Mouse (Mus musculus) mesoderm, embryonic 11.5 days (tissue): Measurements from ENCODE around the gene Usp9x.
A peak's percentile ranks its signal among the peaks of the same experiment; 100 is the strongest.

Experiments used
- DNase-seq: peaks from one replicate; pipeline ENCODE4 v3.0.0-alpha.2; 2012; ENCODE audit warnings: low read depth, low spot score

The Usp9x gene

GRCm38 (mm10) chrX:13072461-13072982 is 1.2 kb downstream of the Usp9x start:
- peak; percentile 75 for DNase-seq

GRCm38 (mm10) chrX:13085621-13086020 is 14.3 kb downstream of the Usp9x start:
- no peak for DNase-seq

- DNase-seq, result no peak
Measured at GRCm38 (mm10) chrX:13096985-13097384, 25.7 kb downstream of the Usp9x start.

- no peak for DNase-seq
Measured at GRCm38 (mm10) chrX:13206514-13206913, 135.2 kb downstream of the Usp9x start.

GRCm38 (mm10) chrX:13207512-13208341 is 136.4 kb downstream of the Usp9x start:
- DNase-seq, result peak; percentile 93

GRCm38 (mm10) chrX:13208404-13208803 is 137.1 kb downstream of the Usp9x start:
- no peak for DNase-seq

GRCm38 (mm10) chrX:13214275-13214674 is 143.0 kb downstream of the Usp9x start:
- DNase-seq, result peak; percentile 36
